Mouse (Mus musculus): Measurements from ENCODE around the gene Prrg2. TPM values are rescaled to one million over a fixed set of nuclear protein-coding genes. Genes with fewer than 3 reads are reported as not detected.

Prrg2 gene
- polyA plus RNA-seq, 1 experiment from 2014 or later: 17.1 TPM

GRCm38 (mm10) chr7:45038411-45038810 is 24.1 kb downstream of the Prrg2 start:
- no peak for ATAC-seq (ENCODE audit: low FRiP score)
- Histone ChIP-seq H3K4me1 (replicated peaks; ENCODE audit: control insufficient read depth, insufficient read depth, low read length) (no peaks in the 10 kb centered on the region), H3K36me3 (ENCODE audit: control insufficient read depth, insufficient read depth, low read length) (peaks cover 39% of the 10 kb centered on the region), H3K27me3 (ENCODE audit: control insufficient read depth, insufficient read depth, low read length) (no peaks in the 10 kb centered on the region), H3K9me3 (ENCODE audit: control insufficient read depth, low read length) (no peaks in the 10 kb centered on the region), H3K9ac (ENCODE audit: low read depth, low read length) (no peak overlapping the region), H3K27ac (ENCODE audit: low read depth, low read length) (no peak overlapping the region), H3K4me2 (replicated peaks; ENCODE audit: low read depth, low read length) (no peak overlapping the region), H3K4me3 (ENCODE audit: low read depth, low read length) (no peak overlapping the region)
- no peak for DNase-seq (ENCODE audit: low spot score)
- WGBS: 96% methylated on average over 9 of the region's 9 CpGs

DNA sequence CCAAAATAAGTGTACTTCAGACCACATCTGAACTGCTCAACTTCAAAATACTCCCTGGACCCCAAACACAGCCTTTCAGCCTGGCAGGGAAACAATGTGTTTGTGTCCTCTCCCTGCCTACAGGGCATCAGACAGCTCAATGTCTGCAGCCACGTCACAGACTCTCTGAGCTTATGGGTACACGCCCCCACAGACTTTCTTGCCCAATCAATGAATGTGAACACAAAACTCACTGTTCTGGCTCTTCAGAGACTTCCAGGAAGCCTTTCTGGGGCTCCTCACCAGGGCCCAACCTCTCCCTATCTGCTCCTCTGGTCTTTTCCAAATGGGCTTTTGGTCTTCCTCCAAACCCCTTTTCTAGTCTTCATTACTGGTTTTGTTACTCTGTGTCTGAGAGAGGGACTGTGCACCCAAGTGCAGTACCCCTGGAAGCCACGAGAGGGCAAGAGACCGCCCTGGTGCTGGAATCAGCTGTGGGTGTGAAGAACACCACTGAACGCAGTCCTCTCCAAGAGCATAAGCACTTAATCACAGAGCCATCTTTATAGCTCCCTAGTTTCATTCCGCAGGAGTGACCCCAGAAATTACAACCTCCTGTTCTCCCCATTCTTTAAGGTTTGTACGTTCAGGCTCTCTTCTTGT is 24.6 kb downstream of the Prrg2 start:
- H3K36me3 ChIP-seq (ENCODE audit: control insufficient read depth, insufficient read depth, low read length): peaks cover 35% of the 10 kb centered on the region
- no peak for ATAC-seq (ENCODE audit: low FRiP score)
- H3K4me2 ChIP-seq (replicated peaks; ENCODE audit: low read depth, low read length): no peak overlapping the region
- no peak overlapping the region for H3K27ac ChIP-seq (ENCODE audit: low read depth, low read length)
- H3K27me3 ChIP-seq (ENCODE audit: control insufficient read depth, insufficient read depth, low read length): no peaks in the 10 kb centered on the region
- H3K4me1 ChIP-seq (replicated peaks; ENCODE audit: control insufficient read depth, insufficient read depth, low read length): no peaks in the 10 kb centered on the region
- 75% methylated on average over 7 of the region's 7 CpGs for WGBS
- H3K9ac ChIP-seq (ENCODE audit: low read depth, low read length): no peak overlapping the region
- DNase-seq (ENCODE audit: low spot score): peak; percentile 63
- no peaks in the 10 kb centered on the region for H3K9me3 ChIP-seq (ENCODE audit: control insufficient read depth, low read length)
- H3K4me3 ChIP-seq (ENCODE audit: low read depth, low read length): no peak overlapping the region

- Histone ChIP-seq H3K27me3 (ENCODE audit: control insufficient read depth, insufficient read depth, low read length) (no peaks in the 10 kb centered on the region), H3K4me3 (ENCODE audit: low read depth, low read length) (no peak overlapping the region), H3K9me3 (ENCODE audit: control insufficient read depth, low read length) (no peaks in the 10 kb centered on the region), H3K4me1 (replicated peaks; ENCODE audit: control insufficient read depth, insufficient read depth, low read length) (no peaks in the 10 kb centered on the region), H3K27ac (ENCODE audit: low read depth, low read length) (no peak overlapping the region), H3K9ac (ENCODE audit: low read depth, low read length) (no peak overlapping the region), H3K36me3 (ENCODE audit: control insufficient read depth, insufficient read depth, low read length) (peaks cover 37% of the 10 kb centered on the region), H3K4me2 (replicated peaks; ENCODE audit: low read depth, low read length) (no peak overlapping the region)
- ATAC-seq (ENCODE audit: low FRiP score): no peak
- 93% methylated on average over 11 of the region's 11 CpGs for WGBS
- no peak for DNase-seq (ENCODE audit: low spot score)
Measured at GRCm38 (mm10) chr7:45036702-45037101, 25.8 kb downstream of the Prrg2 start.

GRCm38 (mm10) chr7:45035631-45036030 is 26.8 kb downstream of the Prrg2 start:
- DNase-seq (ENCODE audit: low spot score) (no peak), ATAC-seq (ENCODE audit: low FRiP score) (no peak)
- 95% methylated on average over 3 of the region's 3 CpGs for WGBS
- Histone ChIP-seq H3K27me3 (ENCODE audit: control insufficient read depth, insufficient read depth, low read length) (no peaks in the 10 kb centered on the region), H3K4me3 (ENCODE audit: low read depth, low read length) (no peak overlapping the region), H3K4me1 (replicated peaks; ENCODE audit: control insufficient read depth, insufficient read depth, low read length) (no peaks in the 10 kb centered on the region), H3K9me3 (ENCODE audit: control insufficient read depth, low read length) (no peaks in the 10 kb centered on the region), H3K4me2 (replicated peaks; ENCODE audit: low read depth, low read length) (no peak overlapping the region), H3K9ac (ENCODE audit: low read depth, low read length) (no peak overlapping the region), H3K27ac (ENCODE audit: low read depth, low read length) (no peak overlapping the region), H3K36me3 (ENCODE audit: control insufficient read depth, insufficient read depth, low read length) (peaks cover 35% of the 10 kb centered on the region)

DNA sequence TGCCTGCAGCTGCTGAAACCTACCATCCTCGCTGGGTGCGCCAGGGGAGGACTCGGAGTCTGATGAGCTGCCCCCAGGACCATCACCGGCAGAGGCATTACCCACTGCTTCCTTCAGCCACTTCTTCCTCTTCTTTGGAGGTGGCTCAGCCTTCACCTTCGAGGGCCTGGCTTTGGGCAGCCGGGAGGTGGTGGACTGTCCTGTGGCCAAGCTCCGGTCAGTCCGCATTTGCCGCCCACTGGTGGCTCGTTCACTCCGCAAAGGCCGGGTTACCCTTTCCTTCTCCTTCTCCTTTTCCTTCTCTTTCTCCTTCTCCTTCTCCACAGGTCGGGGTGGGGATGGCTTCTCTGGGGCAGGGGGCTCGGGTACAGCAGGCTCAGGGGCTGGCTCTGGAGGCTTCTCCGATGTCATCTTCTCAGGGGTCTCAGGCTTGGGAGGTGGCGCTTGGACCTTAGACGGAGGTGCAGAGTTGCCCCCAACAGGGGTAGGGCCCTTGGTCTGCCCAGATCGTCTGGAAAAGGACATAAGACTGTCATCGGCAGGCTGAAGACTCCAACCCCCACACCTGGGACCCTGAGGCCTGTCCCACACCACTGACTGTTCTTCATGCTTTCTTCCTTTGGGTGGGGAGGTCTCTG is 28.6 kb downstream of the Prrg2 start:
- Histone ChIP-seq H3K9ac (ENCODE audit: low read depth, low read length) (no peak overlapping the region), H3K27ac (ENCODE audit: low read depth, low read length) (no peak overlapping the region), H3K36me3 (ENCODE audit: control insufficient read depth, insufficient read depth, low read length) (peaks cover 35% of the 10 kb centered on the region), H3K4me2 (replicated peaks; ENCODE audit: low read depth, low read length) (no peak overlapping the region), H3K4me3 (ENCODE audit: low read depth, low read length) (no peak overlapping the region), H3K9me3 (ENCODE audit: control insufficient read depth, low read length) (no peaks in the 10 kb centered on the region), H3K27me3 (ENCODE audit: control insufficient read depth, insufficient read depth, low read length) (no peaks in the 10 kb centered on the region), H3K4me1 (replicated peaks; ENCODE audit: control insufficient read depth, insufficient read depth, low read length) (no peaks in the 10 kb centered on the region)
- ATAC-seq (ENCODE audit: low FRiP score) (no peak), DNase-seq (ENCODE audit: low spot score) (no peak)
- WGBS: 92% methylated on average over 18 of the region's 19 CpGs

DNA sequence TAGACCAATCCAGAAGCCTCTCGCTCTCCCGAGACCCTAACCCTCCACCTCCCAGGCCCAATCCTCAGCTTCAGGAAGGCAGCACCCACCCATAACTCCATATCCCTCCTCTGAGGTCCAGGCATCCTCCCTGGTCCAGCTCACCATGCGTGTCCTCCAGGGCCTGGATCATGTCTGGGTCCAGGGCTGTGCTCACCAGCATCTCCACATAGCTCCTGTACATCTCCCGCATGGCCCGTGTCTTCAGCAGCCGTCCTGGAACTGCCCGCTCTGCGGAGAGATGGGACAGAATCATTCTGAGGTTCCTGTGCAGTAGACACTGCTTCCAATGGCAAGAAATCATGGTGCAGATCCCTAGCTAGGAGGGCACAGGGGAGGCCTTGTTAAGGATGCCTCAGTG is 31.6 kb downstream of the Prrg2 start:
- no peak for ATAC-seq (ENCODE audit: low FRiP score)
- Histone ChIP-seq H3K27ac (ENCODE audit: low read depth, low read length) (no peak overlapping the region), H3K4me3 (ENCODE audit: low read depth, low read length) (no peak overlapping the region), H3K9ac (ENCODE audit: low read depth, low read length) (no peak overlapping the region), H3K9me3 (ENCODE audit: control insufficient read depth, low read length) (no peaks in the 10 kb centered on the region), H3K27me3 (ENCODE audit: control insufficient read depth, insufficient read depth, low read length) (no peaks in the 10 kb centered on the region), H3K4me1 (replicated peaks; ENCODE audit: control insufficient read depth, insufficient read depth, low read length) (no peaks in the 10 kb centered on the region), H3K4me2 (replicated peaks; ENCODE audit: low read depth, low read length) (no peak overlapping the region), H3K36me3 (ENCODE audit: control insufficient read depth, insufficient read depth, low read length) (peaks cover 39% of the 10 kb centered on the region)
- WGBS: 98% methylated on average over 8 of the region's 8 CpGs
- DNase-seq (ENCODE audit: low spot score): no peak

DNA sequence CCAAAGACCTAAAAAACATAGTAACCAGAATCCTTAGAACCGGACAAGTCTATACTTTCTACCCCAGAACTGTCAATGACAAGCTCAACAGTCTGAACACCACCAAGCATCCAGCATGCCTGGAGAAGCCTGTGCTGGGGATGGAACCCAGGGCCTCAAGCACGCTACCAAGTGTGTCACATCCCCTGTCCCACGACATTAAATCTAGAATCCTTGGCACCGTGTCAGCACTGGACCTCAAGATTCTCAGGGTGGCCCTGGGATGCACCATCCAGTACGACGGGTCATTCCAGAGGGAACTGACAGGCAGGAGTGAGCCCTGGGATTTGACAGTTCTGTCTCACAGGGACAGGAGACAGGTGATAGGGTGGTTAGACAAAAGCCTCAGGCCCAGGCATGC is 32.5 kb downstream of the Prrg2 start:
- H3K36me3 ChIP-seq (ENCODE audit: control insufficient read depth, insufficient read depth, low read length): peaks cover 39% of the 10 kb centered on the region
- 90% methylated on average over 6 of the region's 6 CpGs for whole genome bisulfite sequencing
- no peak overlapping the region for H3K4me3 ChIP-seq (ENCODE audit: low read depth, low read length)
- H3K4me1 ChIP-seq (replicated peaks; ENCODE audit: control insufficient read depth, insufficient read depth, low read length): no peaks in the 10 kb centered on the region
- no peaks in the 10 kb centered on the region for H3K27me3 ChIP-seq (ENCODE audit: control insufficient read depth, insufficient read depth, low read length)
- no peak overlapping the region for H3K4me2 ChIP-seq (replicated peaks; ENCODE audit: low read depth, low read length)
- ATAC-seq (ENCODE audit: low FRiP score) (no peak), DNase-seq (ENCODE audit: low spot score) (no peak)
- H3K9me3 ChIP-seq (ENCODE audit: control insufficient read depth, low read length): no peaks in the 10 kb centered on the region
- no peak overlapping the region for H3K9ac ChIP-seq (ENCODE audit: low read depth, low read length)
- no peak overlapping the region for H3K27ac ChIP-seq (ENCODE audit: low read depth, low read length)

GRCm38 (mm10) chr7:45028351-45028750 is 34.1 kb downstream of the Prrg2 start:
- H3K36me3 ChIP-seq (ENCODE audit: control insufficient read depth, insufficient read depth, low read length): peaks cover 25% of the 10 kb centered on the region
- DNase-seq (ENCODE audit: low spot score) (no peak), ATAC-seq (ENCODE audit: low FRiP score) (no peak)
- no peaks in the 10 kb centered on the region for H3K27me3 ChIP-seq (ENCODE audit: control insufficient read depth, insufficient read depth, low read length)
- no peak overlapping the region for H3K27ac ChIP-seq (ENCODE audit: low read depth, low read length)
- H3K4me2 ChIP-seq (replicated peaks; ENCODE audit: low read depth, low read length): no peak overlapping the region
- H3K9ac ChIP-seq (ENCODE audit: low read depth, low read length): no peak overlapping the region
- H3K9me3 ChIP-seq (ENCODE audit: control insufficient read depth, low read length): no peaks in the 10 kb centered on the region
- WGBS: 93% methylated on average over 11 of the region's 11 CpGs
- H3K4me3 ChIP-seq (ENCODE audit: low read depth, low read length): no peak overlapping the region
- no peaks in the 10 kb centered on the region for H3K4me1 ChIP-seq (replicated peaks; ENCODE audit: control insufficient read depth, insufficient read depth, low read length)

GRCm38 (mm10) chr7:45027761-45028160 is 34.7 kb downstream of the Prrg2 start:
- Histone ChIP-seq H3K4me2 (replicated peaks; ENCODE audit: low read depth, low read length) (no peak overlapping the region), H3K4me1 (replicated peaks; ENCODE audit: control insufficient read depth, insufficient read depth, low read length) (no peaks in the 10 kb centered on the region), H3K27me3 (ENCODE audit: control insufficient read depth, insufficient read depth, low read length) (no peaks in the 10 kb centered on the region), H3K36me3 (ENCODE audit: control insufficient read depth, insufficient read depth, low read length) (peaks cover 23% of the 10 kb centered on the region), H3K4me3 (ENCODE audit: low read depth, low read length) (no peak overlapping the region), H3K9ac (ENCODE audit: low read depth, low read length) (no peak overlapping the region), H3K27ac (ENCODE audit: low read depth, low read length) (no peak overlapping the region), H3K9me3 (ENCODE audit: control insufficient read depth, low read length) (no peaks in the 10 kb centered on the region)
- no peak for ATAC-seq (ENCODE audit: low FRiP score)
- no peak for DNase-seq (ENCODE audit: low spot score)
- 91% methylated on average over 9 of the region's 9 CpGs for WGBS
